Mouse (Mus musculus): ENCODE measurements around the gene Phf5a. TPM values are rescaled to one million over a fixed set of nuclear protein-coding genes. Genes with fewer than 3 reads are reported as not detected.

The Phf5a gene
- polyA plus RNA-seq (2012; rRNA removed) = 22.2 and 23.5 TPM in 2 replicates

DNA sequence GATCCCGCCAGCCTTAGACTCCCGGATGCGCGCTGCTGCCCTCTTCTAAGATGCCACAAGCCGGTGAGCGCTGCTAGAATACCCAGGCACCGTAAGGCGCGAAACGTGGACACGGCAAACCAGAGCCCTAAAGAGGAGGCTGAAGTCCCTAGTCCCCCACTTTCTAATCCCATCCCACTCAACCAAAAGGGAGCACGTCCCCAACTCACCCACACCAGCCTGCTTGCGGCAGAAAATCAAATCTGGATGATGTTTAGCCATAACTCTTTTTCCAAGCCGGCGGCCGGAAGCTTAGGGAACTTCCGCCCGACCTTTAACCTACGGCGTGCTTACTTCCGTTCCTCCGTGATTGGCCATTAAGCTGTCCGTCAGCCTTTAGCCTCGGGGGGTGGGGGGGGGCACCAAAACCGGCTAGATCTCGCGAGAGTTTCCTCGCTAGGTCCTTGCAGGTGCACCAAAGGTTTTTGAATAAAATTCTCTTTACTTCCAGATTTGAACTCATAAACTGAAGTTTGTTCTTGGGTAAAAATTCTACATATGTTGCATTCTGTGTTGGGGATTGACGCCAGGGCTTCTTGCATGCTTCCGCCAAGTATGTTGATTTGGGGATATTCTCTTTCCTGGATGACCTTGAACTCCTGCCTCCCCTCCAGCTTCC is at the start of gene Phf5a:
Gene Phf5a (minus strand): TSS at position 308 of the 658 bp plus-strand sequence.
- peaks cover 5% of the 10 kb centered on the region; the same call in 1 of the 2 replicates for H3K4me1 ChIP-seq (ENCODE audit: control insufficient read depth, insufficient read depth, low read length)
- TF ChIP-seq CTCF (IDR thresholded peaks at IDR 0.05; ENCODE audit: control insufficient read depth, insufficient read depth, insufficient replicate concordance, low read depth, low read length) (no peak), POLR2A (IDR thresholded peaks at IDR 0.05; ENCODE audit: control insufficient read depth, low read depth, low read length) (peak; percentile 13; the same call in 1 of the 2 replicates)
- no peaks in the 10 kb centered on the region for H3K27me3 ChIP-seq (ENCODE audit: control insufficient read depth, insufficient read depth, low read length)
- peak within 1 kb of the TSS; percentile 97 for H3K27ac ChIP-seq (ENCODE audit: control insufficient read depth, insufficient read depth, low read depth, low read length)
- peaks cover 2% of the 10 kb centered on the region for H3K36me3 ChIP-seq (ENCODE audit: control insufficient read depth, insufficient read depth, low read length)
- H3K4me3 ChIP-seq (ENCODE audit: control insufficient read depth, low read depth, low read length) = peak within 1 kb of the TSS; percentile 99

DNA sequence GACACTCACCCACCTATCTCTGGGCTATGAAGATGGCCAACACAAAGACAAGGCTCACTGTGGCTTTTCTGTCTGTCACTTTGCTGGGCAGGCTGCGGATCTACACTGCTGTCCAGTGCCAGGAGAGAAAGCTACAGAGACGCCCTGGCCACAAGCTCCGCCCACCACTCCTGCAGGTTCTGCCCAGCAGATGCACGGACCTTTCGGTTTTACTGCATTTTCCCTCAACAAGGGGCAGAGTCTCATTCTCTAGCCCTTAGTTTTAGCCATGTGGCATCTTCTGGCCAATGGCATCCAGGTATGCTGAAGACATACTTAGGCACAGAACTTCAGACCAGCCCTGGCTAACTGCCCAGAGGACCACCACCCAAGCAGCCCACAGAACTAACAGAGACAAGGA is 49.5 kb upstream of the Phf5a start:
- Histone ChIP-seq H3K4me3 (ENCODE audit: control insufficient read depth, low read depth, low read length) (no peak overlapping the region), H3K4me1 (ENCODE audit: control insufficient read depth, insufficient read depth, low read length) (peaks cover 12% of the 10 kb centered on the region), H3K27ac (ENCODE audit: control insufficient read depth, insufficient read depth, low read depth, low read length) (no peak overlapping the region; the same call in 1 of the 2 replicates), H3K27me3 (ENCODE audit: control insufficient read depth, insufficient read depth, low read length) (no peaks in the 10 kb centered on the region), H3K36me3 (ENCODE audit: control insufficient read depth, insufficient read depth, low read length) (no peaks in the 10 kb centered on the region; the same call in 1 of the 2 replicates)
- no peak for TF ChIP-seq POLR2A (IDR thresholded peaks at IDR 0.05; ENCODE audit: control insufficient read depth, low read depth, low read length)
- no peak for TF ChIP-seq CTCF (IDR thresholded peaks at IDR 0.05; ENCODE audit: control insufficient read depth, insufficient read depth, insufficient replicate concordance, low read depth, low read length)

- H3K4me1 ChIP-seq (ENCODE audit: control insufficient read depth, insufficient read depth, low read length) = peaks cover 12% of the 10 kb centered on the region
- TF ChIP-seq CTCF (IDR thresholded peaks at IDR 0.05; ENCODE audit: control insufficient read depth, insufficient read depth, insufficient replicate concordance, low read depth, low read length) (no peak), POLR2A (IDR thresholded peaks at IDR 0.05; ENCODE audit: control insufficient read depth, low read depth, low read length) (no peak)
- no peaks in the 10 kb centered on the region; the same call in 1 of the 2 replicates for H3K36me3 ChIP-seq (ENCODE audit: control insufficient read depth, insufficient read depth, low read length)
- no peak overlapping the region for H3K4me3 ChIP-seq (ENCODE audit: control insufficient read depth, low read depth, low read length)
- H3K27me3 ChIP-seq (ENCODE audit: control insufficient read depth, insufficient read depth, low read length) = no peaks in the 10 kb centered on the region
- no peak overlapping the region; the same call in 1 of the 2 replicates for H3K27ac ChIP-seq (ENCODE audit: control insufficient read depth, insufficient read depth, low read depth, low read length)
Measured at GRCm38 (mm10) chr15:81920546-81921217, 49.0 kb upstream of the Phf5a start.

- H3K4me3 ChIP-seq (ENCODE audit: control insufficient read depth, low read depth, low read length) = no peak overlapping the region
- H3K27ac ChIP-seq (ENCODE audit: control insufficient read depth, insufficient read depth, low read depth, low read length) = no peak overlapping the region
- TF ChIP-seq CTCF (IDR thresholded peaks at IDR 0.05; ENCODE audit: control insufficient read depth, insufficient read depth, insufficient replicate concordance, low read depth, low read length) = no peak
- TF ChIP-seq POLR2A (IDR thresholded peaks at IDR 0.05; ENCODE audit: control insufficient read depth, low read depth, low read length) = no peak
- peaks cover 3% of the 10 kb centered on the region; the same call in 1 of the 2 replicates for H3K4me1 ChIP-seq (ENCODE audit: control insufficient read depth, insufficient read depth, low read length)
- no peaks in the 10 kb centered on the region for H3K27me3 ChIP-seq (ENCODE audit: control insufficient read depth, insufficient read depth, low read length)
- H3K36me3 ChIP-seq (ENCODE audit: control insufficient read depth, insufficient read depth, low read length) = peaks cover 2% of the 10 kb centered on the region
Measured at GRCm38 (mm10) chr15:81919062-81919461, 47.4 kb upstream of the Phf5a start.

DNA sequence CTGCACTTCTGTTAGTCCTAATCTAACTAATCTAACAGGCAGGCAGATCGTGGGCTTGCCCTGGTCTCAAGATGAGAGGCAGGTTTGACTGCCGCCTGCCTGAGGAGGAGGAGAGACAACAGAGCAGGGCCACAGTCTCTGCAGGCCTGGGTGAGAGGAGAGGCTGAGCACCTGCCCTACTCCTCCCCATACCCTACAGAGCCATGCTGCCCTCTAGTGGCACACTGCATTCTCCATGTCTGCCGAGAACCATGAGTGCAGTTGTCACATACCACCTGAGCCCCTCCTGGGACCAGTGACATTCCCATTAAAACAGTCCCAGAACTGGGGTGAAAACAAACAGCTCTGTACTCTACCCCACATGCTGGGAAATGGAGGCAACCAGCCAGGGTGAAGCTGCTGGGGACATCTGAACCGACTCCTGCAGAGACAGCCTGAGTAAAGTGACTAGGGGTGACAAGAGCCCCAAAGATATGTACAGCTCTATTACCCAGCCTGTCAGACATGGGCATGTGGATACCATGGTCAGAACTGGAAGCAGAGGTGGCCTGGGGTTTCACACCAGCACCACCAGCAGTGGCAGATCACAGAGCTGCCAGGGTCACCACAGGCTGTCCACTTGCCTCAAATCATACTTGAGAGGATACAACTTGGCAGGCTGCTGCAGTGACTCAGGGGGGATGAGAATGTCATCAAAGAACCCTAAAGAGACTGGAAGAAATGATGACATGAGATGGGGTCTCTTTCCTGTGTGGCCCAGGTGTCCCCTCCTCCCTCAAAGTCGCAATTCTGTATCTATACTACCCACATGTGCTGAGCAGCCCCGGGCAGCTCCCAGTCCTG is 46.1 kb upstream of the Phf5a start:
- TF ChIP-seq CTCF (IDR thresholded peaks at IDR 0.05; ENCODE audit: control insufficient read depth, insufficient read depth, insufficient replicate concordance, low read depth, low read length) = peak; percentile 80; the same call in 1 of the 2 replicates
- TF ChIP-seq POLR2A (IDR thresholded peaks at IDR 0.05; ENCODE audit: control insufficient read depth, low read depth, low read length) = no peak
- Histone ChIP-seq H3K36me3 (ENCODE audit: control insufficient read depth, insufficient read depth, low read length) (peaks cover 2% of the 10 kb centered on the region), H3K27ac (ENCODE audit: control insufficient read depth, insufficient read depth, low read depth, low read length) (no peak overlapping the region), H3K4me1 (ENCODE audit: control insufficient read depth, insufficient read depth, low read length) (peaks cover 3% of the 10 kb centered on the region; the same call in 1 of the 2 replicates), H3K27me3 (ENCODE audit: control insufficient read depth, insufficient read depth, low read length) (no peaks in the 10 kb centered on the region), H3K4me3 (ENCODE audit: control insufficient read depth, low read depth, low read length) (no peak overlapping the region)

DNA sequence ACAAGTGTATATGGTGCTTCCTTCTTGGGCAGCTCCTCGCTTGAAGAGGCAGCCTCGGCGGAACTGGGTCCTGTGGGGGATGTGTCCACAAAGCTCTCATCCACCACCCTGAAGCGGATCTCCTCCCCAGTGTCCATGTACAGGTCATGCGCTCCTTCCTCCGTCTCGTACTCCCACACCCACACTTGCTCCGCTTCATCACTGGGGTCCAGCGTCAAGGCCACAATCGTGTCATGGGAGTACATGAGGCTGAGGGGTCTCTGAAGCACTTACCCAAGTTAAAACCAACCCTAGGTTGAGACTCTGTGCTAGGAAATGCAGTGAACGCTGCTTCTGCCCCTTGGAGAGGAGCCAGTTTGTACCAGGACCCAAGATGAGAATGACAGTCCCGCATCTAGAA is 45.5 kb upstream of the Phf5a start:
- Histone ChIP-seq H3K4me1 (ENCODE audit: control insufficient read depth, insufficient read depth, low read length) (peaks cover 3% of the 10 kb centered on the region; the same call in 1 of the 2 replicates), H3K27ac (ENCODE audit: control insufficient read depth, insufficient read depth, low read depth, low read length) (no peak overlapping the region), H3K4me3 (ENCODE audit: control insufficient read depth, low read depth, low read length) (no peak overlapping the region), H3K36me3 (ENCODE audit: control insufficient read depth, insufficient read depth, low read length) (peaks cover 2% of the 10 kb centered on the region), H3K27me3 (ENCODE audit: control insufficient read depth, insufficient read depth, low read length) (no peaks in the 10 kb centered on the region)
- TF ChIP-seq POLR2A (IDR thresholded peaks at IDR 0.05; ENCODE audit: control insufficient read depth, low read depth, low read length) = no peak

- TF ChIP-seq CTCF (IDR thresholded peaks at IDR 0.05; ENCODE audit: control insufficient read depth, insufficient read depth, insufficient replicate concordance, low read depth, low read length) = no peak
- TF ChIP-seq POLR2A (IDR thresholded peaks at IDR 0.05; ENCODE audit: control insufficient read depth, low read depth, low read length) = no peak
- H3K27me3 ChIP-seq (ENCODE audit: control insufficient read depth, insufficient read depth, low read length) = no peaks in the 10 kb centered on the region
- no peak overlapping the region for H3K4me3 ChIP-seq (ENCODE audit: control insufficient read depth, low read depth, low read length)
- H3K36me3 ChIP-seq (ENCODE audit: control insufficient read depth, insufficient read depth, low read length) = peaks cover 6% of the 10 kb centered on the region; the same call in 1 of the 2 replicates
- peaks cover 2% of the 10 kb centered on the region; the same call in 1 of the 2 replicates for H3K4me1 ChIP-seq (ENCODE audit: control insufficient read depth, insufficient read depth, low read length)
- H3K27ac ChIP-seq (ENCODE audit: control insufficient read depth, insufficient read depth, low read depth, low read length) = no peak overlapping the region
Measured at GRCm38 (mm10) chr15:81915663-81916062, 44.0 kb upstream of the Phf5a start.

Measured in testis, adult 2 months (tissue).